Comparison of ENCODE assay signal across 1 mouse cellular context in genomic region chr11:69096360-69096986, GRCm38 (mm10).
A peak's percentile ranks its signal among the peaks of the same experiment; 100 is the strongest.
TF ChIP-seq lines count a peak whose summit lies in the region.

No protein-coding gene starts in this region.

TF ChIP-seq in MEL, 35 proteins besides CTCF, POLR2A, EP300 and RAD21 (continued from another document):
- peak; percentile 78; the same call in 1 of the 2 replicates for TF ChIP-seq MYB (IDR thresholded peaks at IDR 0.05; ENCODE audit: low read depth, low read length)
